Mouse (Mus musculus) E14TG2a.4 (cell line): ENCODE data around the gene Oxsm.

Experiments used
- H3K27me3 ChIP-seq: 2 replicates; pipeline ENCODE4 v1.6.1; 2014; ENCODE audit warnings: low read length, control low read depth; ENCODE audit not compliant: insufficient read depth
- H3K36me3 ChIP-seq: 2 replicates; pipeline ENCODE4 v1.6.1; 2014; ENCODE audit warnings: low read length, control low read depth; ENCODE audit not compliant: insufficient read depth
- H3K4me1 ChIP-seq: replicated peaks from 2 replicates; pipeline ENCODE4 v1.6.1; 2014; ENCODE audit warnings: low read depth, low read length, control low read depth
- H3K4me3 ChIP-seq: replicated peaks from 2 replicates; pipeline ENCODE4 v1.5.1; 2014; ENCODE audit warnings: mild to moderate bottlenecking, low read length
- H3K9me3 ChIP-seq: 2 replicates; pipeline ENCODE4 v1.6.1; 2014; ENCODE audit warnings: low read length, control low read depth
- CTCF ChIP-seq: conservative IDR thresholded peaks from 2 replicates; pipeline ENCODE4 v1.5.1; 2014; ENCODE audit warnings: low read length
- NANOG ChIP-seq: IDR thresholded peaks from 2 replicates; pipeline ENCODE4 v1.6.1; 2014; ENCODE audit warnings: borderline replicate concordance, low read length, mixed read lengths
- POU5F1 ChIP-seq: IDR thresholded peaks from 2 replicates; pipeline ENCODE4 v1.6.1; 2014; ENCODE audit warnings: low read length, borderline replicate concordance

Oxsm gene

DNA sequence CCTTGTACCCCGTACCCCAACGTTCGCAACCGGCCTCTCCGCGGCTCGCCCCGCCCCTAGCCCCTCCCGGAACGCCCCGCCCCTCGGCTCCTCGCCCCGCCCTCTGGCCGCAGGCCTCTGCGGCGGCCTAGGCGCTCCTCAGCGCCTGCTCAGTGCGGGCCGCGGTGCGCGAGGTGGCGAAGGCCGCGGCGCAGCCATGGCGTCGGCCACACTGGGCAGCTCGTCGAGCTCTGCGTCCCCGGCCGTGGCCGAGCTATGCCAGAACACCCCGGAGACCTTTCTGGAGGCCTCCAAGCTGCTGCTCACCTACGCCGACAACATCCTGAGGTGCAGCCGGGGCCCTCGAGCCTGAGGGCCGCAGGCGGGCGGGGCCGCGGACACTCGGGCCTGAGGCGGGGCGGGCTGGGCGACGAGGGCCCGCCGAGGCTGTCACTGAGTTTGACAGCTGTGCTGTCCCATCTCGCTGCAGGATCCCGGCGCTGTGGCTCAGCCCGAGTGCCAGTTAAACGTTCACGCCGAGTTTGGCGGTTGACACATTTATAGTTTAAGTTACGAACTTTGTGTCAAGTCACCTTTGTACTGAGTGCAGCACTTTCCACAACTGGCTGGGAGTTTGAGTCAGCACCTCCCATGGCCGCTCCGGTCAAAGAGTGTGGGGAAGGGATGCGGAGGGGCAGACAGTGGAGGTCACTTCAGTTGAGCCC lies at the start of gene Oxsm, which contains the start of gene Ngly1:
Gene Oxsm (minus strand): TSS at position 638 of the 704 bp plus-strand sequence.
Gene Ngly1 (plus strand): TSS at position 110 of the 704 bp plus-strand sequence.
- no peak for TF ChIP-seq NANOG
- TF ChIP-seq CTCF = no peak
- TF ChIP-seq POU5F1 = no peak
- Histone ChIP-seq H3K27me3 (0 out of 2 replicates have a peak, but pooled peaks cover 2% of the 10 kb centered on the region), H3K4me1 (peaks cover 5% of the 10 kb centered on the region; the same call in 1 of the 2 replicates), H3K36me3 (no peaks in the 10 kb centered on the region), H3K9me3 (no peaks in the 10 kb centered on the region), H3K4me3 (peak within 1 kb of the TSS; percentile 82)

DNA sequence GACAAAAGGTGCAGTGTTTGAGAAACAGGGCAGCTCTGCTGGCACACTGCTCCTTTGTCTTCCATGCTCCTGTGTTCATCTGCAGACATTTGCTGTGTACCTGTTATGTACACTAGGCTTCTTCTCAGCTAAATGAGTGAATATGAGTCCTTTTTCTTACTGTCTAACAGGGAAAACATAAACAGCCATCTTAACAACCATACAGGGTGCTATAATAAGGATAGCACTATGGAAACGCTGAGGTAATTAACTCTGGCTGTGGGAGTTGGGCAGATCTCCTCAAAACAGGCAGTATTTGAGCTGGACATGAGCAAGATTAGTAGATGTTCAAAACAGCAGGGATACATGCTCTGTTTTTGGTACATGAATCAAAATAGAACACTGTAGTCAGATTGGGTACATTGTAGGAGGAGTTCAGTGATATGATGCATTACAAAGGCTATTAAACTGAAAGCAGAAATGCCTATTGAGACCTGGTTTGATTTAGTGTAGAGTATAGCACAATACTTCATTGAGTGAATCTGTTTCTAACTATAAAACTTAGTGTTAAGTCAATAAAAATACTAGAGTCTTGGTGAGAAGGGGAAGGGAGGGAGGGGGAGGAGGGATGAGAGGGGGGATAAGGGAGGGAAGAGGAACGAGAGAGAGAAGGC lies 47.3 kb upstream of the Oxsm start:
- no peak overlapping the region for H3K4me3 ChIP-seq

DNA sequence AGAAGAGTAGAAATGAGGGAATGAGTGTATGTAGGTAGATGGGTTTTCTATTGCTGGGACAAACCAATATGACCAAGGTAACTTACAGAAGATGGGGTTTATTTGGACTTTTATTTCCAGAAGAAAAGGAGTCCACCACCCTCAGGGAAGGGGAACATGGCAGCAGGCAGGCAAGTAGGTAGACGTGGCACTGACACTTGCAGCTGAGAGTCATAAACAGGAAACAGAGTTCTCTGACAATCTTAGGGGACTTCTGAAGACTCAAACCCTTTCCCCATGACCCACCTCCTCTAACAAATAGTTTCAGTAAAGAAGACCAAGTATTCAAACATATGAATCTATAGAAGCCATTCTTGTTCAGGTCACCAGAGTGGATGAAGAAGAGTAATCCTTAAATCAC lies 44.3 kb upstream of the Oxsm start:
- no peak overlapping the region for H3K4me3 ChIP-seq
- no peaks in the 10 kb centered on the region for H3K27me3 ChIP-seq
- H3K9me3 ChIP-seq = no peaks in the 10 kb centered on the region
- H3K36me3 ChIP-seq = no peaks in the 10 kb centered on the region
- TF ChIP-seq POU5F1 (no peak), CTCF (no peak), NANOG (no peak)
- no peaks in the 10 kb centered on the region for H3K4me1 ChIP-seq

More for the DNA sequence above, 47.3 kb upstream of the Oxsm start:
- Histone ChIP-seq H3K27me3 (no peaks in the 10 kb centered on the region), H3K36me3 (no peaks in the 10 kb centered on the region), H3K4me1 (no peaks in the 10 kb centered on the region), H3K9me3 (peaks cover 7% of the 10 kb centered on the region; the same call in 1 of the 2 replicates)
- no peak for TF ChIP-seq POU5F1
- no peak for TF ChIP-seq CTCF
- TF ChIP-seq NANOG = no peak

DNA sequence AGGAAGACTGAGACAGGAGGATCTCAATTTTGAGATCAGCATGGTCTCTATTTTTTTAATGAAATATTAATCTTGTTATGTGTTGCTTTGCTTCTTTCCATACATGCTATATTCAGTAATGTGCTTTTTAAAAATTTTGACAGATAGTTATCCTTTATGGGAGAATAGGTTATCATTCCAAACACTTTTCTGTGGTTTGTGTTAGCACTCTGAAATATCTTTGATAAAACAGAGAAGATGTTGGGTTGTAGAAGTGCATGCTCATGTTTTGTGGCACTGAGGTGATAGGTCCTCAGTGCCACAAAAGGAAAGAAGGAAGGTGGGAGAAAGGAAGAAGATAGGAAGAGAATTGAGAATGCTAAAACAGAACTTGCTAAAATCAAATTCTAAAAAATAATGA lies 43.4 kb upstream of the Oxsm start:
- TF ChIP-seq CTCF (no peak), NANOG (no peak), POU5F1 (no peak)
- Histone ChIP-seq H3K9me3 (no peaks in the 10 kb centered on the region), H3K4me3 (no peak overlapping the region), H3K36me3 (no peaks in the 10 kb centered on the region), H3K27me3 (no peaks in the 10 kb centered on the region), H3K4me1 (no peaks in the 10 kb centered on the region)

DNA sequence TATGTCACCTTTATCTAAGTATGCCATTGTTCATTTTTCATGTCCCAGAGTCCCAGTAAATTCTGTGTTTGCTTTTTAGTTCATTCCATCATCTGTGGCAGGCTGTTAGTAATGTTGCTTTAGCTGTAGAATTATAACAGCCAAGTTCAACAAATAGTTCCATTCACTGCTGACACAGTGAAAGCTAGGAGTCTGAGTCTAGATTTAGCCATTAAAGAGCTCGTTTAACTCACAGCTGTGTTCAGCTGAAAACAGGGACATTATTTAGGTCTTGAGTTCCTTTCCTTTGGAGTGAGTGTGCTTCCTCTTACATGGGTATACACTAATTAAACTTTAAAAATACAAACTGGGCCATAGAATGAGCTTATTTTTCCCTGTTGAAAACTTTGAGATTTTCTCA lies 42.8 kb upstream of the Oxsm start:
- Histone ChIP-seq H3K9me3 (no peaks in the 10 kb centered on the region), H3K36me3 (no peaks in the 10 kb centered on the region), H3K4me3 (no peak overlapping the region), H3K4me1 (no peaks in the 10 kb centered on the region), H3K27me3 (no peaks in the 10 kb centered on the region)
- TF ChIP-seq NANOG (no peak), CTCF (no peak), POU5F1 (no peak)

DNA sequence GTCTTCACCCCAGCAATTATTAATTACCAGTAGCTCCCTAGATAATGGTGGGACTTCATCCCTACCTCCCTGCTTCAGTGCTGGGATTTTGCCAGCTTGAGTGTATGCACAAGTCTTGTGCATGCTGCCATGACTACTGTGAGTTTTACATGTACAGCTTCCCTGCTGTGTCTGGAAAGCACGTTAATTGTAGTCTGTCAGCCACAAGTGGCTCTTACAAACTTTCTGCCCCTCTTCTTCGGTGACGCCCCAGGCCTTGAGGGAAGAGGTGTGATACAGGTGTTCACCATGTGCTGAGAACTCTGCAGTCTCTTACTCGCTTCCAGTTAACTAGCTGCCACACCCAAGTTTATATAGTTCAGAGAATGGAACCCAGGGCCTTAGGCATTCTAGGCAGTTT lies 34.4 kb upstream of the Oxsm start:
- TF ChIP-seq CTCF (no peak), POU5F1 (no peak), NANOG (0 out of 2 replicates have a peak, but pooled peaks have one; percentile 28)
- H3K4me1 ChIP-seq = peaks cover 5% of the 10 kb centered on the region; the same call in 1 of the 2 replicates
- no peaks in the 10 kb centered on the region for H3K9me3 ChIP-seq
- no peaks in the 10 kb centered on the region for H3K36me3 ChIP-seq
- no peaks in the 10 kb centered on the region for H3K27me3 ChIP-seq
- H3K4me3 ChIP-seq = no peak overlapping the region

DNA sequence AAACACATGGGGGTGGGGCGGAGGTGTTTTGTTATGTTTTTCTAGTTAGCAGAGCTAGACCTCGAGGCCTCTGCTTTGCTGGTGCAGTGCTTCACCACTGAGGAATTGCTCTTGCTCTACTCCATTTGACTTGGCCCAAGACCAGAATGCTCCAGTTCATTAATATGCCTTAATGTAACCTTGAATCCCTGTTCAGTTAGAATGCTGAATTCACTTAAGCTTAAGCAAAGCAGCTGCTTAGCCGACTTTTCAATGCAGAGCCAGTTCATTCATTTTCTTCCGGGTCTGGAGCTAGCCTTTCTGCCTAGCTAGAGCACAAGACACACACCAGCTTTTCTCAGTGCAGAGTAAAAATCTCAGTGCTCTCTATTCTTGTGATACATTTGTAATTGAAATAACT lies 29.6 kb upstream of the Oxsm start:
- Histone ChIP-seq H3K36me3 (no peaks in the 10 kb centered on the region), H3K4me1 (peaks cover 5% of the 10 kb centered on the region; the same call in 1 of the 2 replicates), H3K4me3 (no peak overlapping the region), H3K27me3 (no peaks in the 10 kb centered on the region), H3K9me3 (no peaks in the 10 kb centered on the region)
- TF ChIP-seq CTCF (no peak), POU5F1 (no peak), NANOG (no peak)

DNA sequence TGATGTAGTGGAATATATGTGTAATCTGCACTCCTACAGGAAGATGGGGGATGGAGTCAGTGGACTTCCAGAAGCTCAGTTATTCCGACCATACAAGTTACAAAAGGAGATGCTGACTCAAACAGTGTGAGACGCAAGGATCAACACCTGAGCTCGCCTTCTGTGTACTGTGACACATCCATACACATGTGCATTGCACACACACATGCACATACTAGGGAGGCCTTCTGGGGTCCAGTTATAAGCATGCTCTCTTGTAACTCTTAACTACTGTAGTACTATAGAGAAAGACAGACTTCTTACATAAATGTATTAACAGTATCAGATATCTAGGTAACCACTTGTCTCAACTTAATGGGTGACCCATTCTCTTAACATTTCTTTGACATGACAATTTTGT lies 24.1 kb upstream of the Oxsm start:
- H3K27me3 ChIP-seq = no peaks in the 10 kb centered on the region
- TF ChIP-seq NANOG (no peak), CTCF (no peak), POU5F1 (no peak)
- no peaks in the 10 kb centered on the region for H3K36me3 ChIP-seq
- no peaks in the 10 kb centered on the region for H3K4me1 ChIP-seq
- no peak overlapping the region for H3K4me3 ChIP-seq
- H3K9me3 ChIP-seq = no peaks in the 10 kb centered on the region

DNA sequence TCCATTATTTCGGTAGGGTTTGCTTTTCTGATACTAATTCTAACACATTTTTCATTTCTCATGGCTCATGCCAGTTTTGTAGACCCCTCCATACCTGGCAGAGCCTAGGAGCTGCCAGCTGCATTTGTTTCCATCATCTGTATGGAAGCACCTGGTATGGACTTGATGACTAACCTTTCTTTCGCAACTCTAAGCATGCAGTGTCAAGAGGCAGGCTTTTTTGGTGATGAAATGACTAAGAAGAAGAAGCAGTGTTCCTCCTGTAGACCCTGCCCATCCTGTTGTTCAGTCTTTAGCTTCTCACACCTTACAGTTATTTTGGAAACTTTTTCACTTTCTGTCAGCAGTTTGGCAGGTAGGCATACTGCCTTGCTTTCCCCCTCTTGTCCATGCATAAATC lies 20.2 kb upstream of the Oxsm start:
- Histone ChIP-seq H3K36me3 (no peaks in the 10 kb centered on the region), H3K27me3 (no peaks in the 10 kb centered on the region), H3K4me3 (no peak overlapping the region), H3K9me3 (no peaks in the 10 kb centered on the region), H3K4me1 (no peaks in the 10 kb centered on the region)
- TF ChIP-seq CTCF = no peak
- no peak for TF ChIP-seq POU5F1
